Mouse (Mus musculus) frontal cortex, postnatal 14 days (tissue): ENCODE data around the gene Ssxb10.
"Not testable (repeated sequence)": the region's sequence is repeated elsewhere in the genome, so short reads cannot be mapped to it uniquely, and the experiment has no call there.

ENCODE experiments used
- DNase-seq, 2 experiments: peaks; one replicate each; pipeline ENCODE4 v3.0.0; 2022; ENCODE audit warnings: low spot score in 2 of 2

Gene Ssxb10

DNA sequence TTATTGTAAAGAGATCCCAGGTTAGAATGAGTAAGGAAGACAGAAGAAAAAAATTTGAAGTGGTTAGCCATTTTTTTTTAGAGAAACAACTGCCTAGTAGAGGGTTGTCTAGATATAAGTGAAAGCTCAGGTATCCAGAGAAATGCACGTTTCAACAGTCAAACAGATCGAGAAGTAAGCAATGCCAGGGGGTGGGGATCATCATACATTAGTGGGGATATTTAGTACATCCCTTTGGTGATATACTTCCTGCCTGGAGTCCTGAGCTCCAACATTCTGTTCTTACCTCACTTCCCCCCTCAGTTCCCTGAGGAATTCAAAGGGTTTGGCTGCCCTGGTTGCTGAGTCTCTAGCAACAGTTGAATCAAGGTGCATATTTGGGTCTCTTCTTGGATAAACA, at the start of gene Ssxb10:
Gene Ssxb10, plus strand, starts transcription at position 301 of the 400 bp plus-strand sequence.
- no peak for DNase-seq

DNA sequence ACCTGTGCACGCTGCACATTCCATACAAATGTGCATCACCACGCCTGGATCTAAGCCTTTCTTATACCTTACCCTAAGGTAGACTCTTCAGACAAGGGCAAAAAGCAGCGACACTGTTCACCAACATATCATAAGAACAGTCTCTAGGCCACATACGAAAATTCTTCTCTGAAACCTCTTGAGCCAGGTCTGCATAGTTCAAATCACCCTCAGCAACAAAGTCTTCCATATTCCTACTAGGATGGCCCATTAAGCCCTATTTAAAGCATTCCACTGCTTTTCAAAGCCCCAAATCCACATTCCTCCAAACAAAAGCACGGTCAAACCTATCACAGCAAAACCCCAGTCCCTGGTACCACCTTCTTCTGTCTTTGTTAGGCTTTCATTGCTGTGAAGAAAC, 38.6 kb upstream of the Ssxb10 start:
- no peak for DNase-seq

DNA sequence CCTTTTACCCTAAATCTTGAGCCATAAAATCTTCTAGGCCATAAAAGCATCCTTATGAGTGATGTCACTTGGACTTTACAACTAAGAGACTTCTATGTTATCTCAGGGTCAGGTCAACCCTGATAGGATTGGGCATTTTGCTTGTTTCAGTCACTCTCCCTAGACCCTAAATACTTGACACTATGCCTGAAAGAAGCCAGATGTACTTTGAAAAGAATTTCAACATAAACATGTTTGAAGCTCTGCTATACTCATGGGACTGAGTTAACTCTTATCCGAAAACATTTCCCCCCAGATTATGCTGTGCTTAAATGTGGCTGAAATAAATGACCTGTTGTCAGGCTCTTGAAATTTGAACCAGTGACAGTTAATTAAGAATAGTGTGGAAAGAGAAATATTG, 17.9 kb upstream of the Ssxb10 start:
- DNase-seq = no peak

DNA sequence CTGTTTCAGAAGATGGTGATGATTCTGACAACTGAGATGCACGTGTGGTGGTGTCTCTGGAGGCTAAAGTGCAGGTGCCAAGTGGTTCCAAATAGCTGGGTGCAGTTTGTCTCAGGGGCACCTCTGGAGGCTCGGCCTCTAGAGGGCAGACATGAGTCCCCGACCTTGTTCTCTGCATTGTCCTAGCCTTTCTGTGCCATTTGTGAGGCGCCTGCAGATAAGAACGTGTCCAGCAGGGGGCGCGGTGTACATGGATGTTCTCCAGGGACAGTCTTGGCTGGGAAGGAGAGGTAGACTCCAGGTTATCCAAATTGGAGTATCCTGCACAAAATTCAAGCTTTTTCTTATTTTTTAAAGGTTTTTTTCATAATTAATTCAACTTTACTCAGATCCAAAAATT, 12.3 kb upstream of the Ssxb10 start:
- DNase-seq = peak; percentile 2 to 10

DNA sequence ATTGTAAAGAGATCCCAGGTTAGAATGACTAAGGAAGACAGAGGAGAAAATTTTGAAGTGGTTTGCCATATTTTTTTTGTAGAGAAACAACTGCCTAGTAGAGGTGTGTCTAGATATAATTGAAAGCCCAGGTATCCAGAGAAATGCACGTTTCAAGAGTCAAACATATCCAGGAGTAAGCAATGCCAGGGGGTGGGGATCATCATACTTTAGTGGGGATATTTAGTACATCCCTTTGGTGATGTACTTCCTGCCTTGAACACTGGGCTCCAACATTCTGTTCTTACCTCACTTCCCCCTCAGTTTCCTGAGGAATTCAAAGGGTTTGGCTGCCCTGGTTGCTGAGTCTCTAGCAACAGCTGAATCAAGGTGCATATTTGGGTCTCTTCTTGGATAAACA, 39.5 kb downstream of the Ssxb10 start, which contains the start of gene Ssxb9:
Gene Ssxb9, plus strand, starts transcription at position 301 of the 400 bp plus-strand sequence.
- DNase-seq = not testable (repeated sequence)
